Mouse (Mus musculus) cerebellum, adult 11-12 months (tissue): ENCODE data around the gene Pdzk1ip1.

Source experiments
- DNase-seq: peaks from one replicate; pipeline ENCODE4 v3.0.0; 2022

Pdzk1ip1 gene

DNA sequence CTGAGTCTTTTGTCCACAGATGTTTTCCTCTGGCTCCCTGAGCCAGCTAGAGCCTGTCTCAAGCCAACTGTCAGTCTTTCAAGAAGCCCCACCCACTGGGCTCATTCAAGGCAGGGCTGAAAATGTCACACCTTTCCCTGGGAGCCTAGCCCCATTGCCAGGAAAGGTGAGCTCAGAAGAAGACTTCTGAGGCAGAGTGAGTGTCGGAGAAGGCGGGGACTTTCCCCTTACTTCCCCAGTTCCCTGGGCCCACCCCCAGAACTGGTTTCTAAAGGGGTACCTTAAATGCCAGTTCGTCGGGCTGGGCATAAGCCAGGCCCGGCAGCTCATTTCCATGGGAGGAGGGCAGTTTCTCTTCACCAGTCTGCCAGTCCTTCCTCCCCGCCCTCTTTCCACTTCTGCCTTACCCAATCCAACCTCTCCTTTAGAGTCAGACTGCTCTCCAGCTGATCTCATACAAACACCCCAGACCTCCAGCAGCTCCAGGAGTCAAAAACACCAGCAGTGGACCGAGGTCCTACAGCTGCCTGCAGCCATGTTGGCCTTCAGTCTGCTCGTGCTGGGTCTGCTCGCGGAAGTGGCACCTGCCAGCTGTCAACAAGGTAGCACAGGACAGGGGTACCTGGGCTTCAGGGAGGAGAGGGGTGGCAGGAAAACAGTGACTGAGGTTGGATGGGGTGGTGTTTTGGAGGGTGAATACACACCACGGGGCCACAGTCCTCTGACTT, at the start of gene Pdzk1ip1:
Gene Pdzk1ip1 (plus strand): TSS at position 98 of the 728 bp plus-strand sequence.
- DNase-seq, result no peak

GRCm38 (mm10) chr4:115045621-115046020, 42.9 kb upstream of the Pdzk1ip1 start:
- DNase-seq, result no peak

- no peak for DNase-seq
These were observed 40.8 kb upstream of the Pdzk1ip1 start for GRCm38 (mm10) chr4:115047750-115048149.

DNA sequence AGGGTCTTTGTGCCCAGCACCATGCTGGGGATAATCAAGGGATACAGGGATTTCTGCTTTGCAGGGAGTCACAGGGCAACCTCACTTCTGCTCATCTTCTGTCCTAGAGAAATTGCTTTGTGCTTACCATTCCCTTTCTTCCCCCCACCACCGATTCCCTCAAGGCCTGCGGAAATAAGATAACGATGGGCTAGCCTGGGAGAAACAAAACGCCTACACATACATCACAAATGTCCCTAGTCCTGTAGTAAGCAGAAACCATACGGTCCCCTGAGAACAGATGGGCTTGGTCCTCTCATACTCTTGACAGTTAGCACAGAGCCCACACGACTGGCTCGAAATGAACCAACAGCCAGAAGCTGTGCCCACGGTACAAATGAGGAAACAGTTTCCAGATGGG, 40.3 kb upstream of the Pdzk1ip1 start:
- no peak for DNase-seq

GRCm38 (mm10) chr4:115051245-115051644, 37.3 kb upstream of the Pdzk1ip1 start:
- no peak for DNase-seq

DNA sequence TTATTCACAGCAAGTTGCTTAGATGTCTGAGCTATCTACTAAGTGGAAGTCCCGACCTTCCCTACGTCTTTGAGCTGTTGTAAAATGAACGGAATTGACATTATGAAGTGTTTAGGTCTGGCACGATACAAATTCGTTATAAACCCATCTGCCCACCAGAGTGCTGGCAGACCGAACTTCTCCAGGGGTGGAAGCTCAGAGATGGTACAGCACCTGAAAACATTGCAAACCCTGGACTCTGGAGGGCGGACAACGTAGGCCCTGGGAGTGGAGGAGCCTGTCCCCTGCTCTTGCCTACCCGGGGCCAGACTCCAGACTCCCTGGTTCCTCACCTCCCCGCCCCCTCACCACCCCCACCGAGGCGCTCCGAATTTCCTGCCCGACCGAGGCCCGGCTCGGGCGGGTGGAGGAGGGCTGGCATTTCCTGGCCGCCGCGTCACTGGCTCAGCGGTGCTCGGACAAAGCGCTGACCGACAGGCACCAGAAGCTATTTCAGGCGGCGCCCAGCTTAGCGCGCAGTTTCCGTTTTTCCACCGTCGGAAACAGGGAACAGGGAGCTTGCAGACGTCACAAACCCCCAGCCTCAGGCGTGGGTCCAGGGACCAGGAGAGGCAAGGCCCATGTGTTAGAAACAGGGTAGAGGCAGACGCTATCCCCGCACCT, 36.0 kb upstream of the Pdzk1ip1 start:
- DNase-seq, result no peak

GRCm38 (mm10) chr4:115055044-115055443, 33.5 kb upstream of the Pdzk1ip1 start:
- no peak for DNase-seq

DNA sequence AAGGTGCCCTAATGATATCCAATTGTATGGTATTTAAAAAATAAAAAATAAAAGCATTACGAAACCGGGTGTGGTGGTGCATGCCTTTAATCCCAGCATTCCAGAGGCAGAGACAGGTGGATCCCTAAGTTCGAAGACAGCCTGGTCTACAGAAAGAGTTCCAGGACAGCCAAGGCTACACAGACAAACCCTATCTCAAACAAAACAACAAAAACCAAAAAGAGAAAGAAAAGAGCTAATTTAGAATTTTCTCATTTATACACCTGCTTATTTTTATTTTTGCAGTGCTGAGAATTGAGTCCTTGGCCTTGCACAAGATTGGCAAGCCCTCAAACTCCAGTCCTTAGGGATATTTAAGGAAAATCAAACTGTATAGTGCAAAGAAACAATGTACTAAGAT, 32.8 kb upstream of the Pdzk1ip1 start:
- DNase-seq, result no peak

DNA sequence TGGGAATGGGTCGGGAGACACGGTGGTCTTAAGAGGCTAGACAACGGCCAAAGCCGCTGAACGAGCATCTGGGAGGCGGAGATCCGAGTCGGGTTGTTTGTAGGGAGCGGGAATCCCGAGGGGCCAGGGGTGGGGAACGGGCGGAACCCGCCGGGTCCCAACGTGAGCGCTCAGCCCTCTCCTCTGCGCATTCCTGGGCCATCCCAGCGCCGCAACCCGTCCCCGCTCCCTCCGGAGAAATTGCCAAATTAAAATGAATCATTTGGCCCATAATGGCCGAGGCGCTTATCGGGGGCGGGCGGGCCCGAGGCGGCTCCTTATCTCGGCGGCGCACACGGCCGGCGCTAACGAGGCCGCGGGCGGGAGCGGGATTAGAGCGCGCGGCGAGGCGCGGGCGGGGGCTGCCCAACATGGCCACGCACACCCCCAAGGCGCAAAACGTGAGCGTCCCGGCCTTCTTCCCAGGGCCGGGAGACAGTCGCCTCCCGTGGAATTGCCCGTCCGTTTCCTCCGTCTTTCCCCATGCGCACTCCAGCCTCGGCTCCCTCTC, 32.1 kb upstream of the Pdzk1ip1 start, which contains the start of gene Tal1:
Gene Tal1 (plus strand): TSS at position 56 of the 550 bp plus-strand sequence.
- no peak for DNase-seq

- DNase-seq, result no peak
These were observed 31.4 kb upstream of the Pdzk1ip1 start for GRCm38 (mm10) chr4:115056921-115057673.

DNA sequence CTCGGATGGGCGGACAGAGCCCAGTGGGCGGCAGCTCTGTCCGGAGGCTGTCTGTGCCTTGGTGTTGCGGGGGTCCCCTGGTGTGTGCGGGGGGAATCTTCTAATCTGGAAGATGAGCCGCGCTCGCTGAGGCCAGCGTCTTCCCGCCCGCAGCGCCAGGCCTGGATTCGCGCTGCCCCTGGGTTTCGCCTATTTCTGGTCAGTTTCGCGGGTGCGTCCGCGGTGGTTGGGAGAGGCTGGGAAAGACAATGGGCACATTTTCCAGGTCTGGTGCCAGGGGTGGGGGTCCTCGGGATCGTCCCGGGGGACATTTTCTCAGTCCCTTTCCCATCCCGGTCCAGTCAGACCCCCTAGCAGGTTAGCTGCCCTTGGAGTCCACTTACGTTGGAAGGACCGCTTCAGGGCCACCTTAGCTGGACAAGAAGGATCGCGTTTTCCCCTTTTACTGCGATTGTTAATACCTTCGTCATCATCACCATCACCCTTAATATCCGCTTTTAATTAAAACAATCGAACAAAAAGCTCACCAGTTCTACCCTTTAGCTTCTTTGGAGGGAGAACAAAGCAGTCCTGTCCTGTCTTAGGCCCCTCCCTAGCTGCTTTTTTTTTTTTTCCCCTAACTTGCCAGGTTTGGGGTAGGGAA, 30.7 kb upstream of the Pdzk1ip1 start:
- DNase-seq, result no peak

DNA sequence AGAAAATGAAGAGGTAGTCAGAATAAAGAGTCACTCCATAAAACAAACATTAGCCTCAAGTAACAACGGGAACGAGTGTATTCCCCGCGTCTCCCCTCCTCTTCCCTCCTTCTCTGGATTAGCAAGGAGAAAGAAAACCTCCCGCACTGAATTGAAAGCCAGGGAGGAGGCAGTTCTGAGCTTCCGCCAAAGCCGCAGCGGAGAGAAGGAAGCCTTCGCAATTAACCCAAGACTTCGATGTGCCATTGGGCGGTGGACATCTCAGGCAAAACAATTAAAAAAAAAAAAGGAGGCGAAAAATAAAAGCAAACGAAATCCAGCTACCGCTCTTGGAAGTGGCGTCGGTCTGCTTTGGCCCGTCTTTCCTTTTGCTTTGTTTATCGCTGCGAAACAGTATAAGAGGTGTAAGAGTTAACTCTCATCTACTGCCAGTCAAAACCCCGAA, 30.2 kb upstream of the Pdzk1ip1 start:
- DNase-seq, result no peak

DNA sequence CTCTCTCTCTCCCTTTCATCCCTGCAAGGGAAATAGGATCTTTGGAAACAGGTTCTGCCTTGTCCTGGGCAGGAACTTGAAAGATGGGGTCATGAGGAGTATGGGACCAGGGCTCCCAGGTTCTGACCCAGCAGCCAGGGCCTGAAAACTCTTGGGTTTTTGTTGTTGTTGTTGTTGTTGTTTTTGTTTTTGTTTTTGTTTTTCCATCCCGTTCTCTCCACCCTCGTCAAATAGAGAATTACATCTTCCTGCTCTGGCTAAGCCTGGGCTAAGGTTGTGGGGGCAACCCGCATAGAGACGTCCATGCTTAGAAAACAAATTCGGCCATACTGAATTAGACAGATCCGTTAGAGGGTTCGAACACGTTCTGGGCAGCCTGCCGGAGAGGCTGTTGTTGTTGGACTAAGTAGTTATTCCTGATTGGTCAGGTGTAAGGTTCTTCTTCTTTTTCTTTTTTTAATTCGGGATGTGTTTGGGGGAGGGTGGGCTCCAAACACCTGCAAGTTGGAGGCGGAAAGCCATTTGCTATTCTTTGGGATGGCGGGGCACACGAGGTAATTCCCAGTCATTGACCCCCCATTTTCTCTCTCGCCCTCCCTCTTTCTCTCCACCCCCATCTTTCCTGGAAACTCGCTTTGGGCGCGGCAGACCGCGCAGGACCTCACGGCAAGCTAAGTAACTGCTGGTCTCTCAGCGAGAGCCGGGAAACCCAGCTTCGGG, 29.5 kb upstream of the Pdzk1ip1 start:
- DNase-seq, result no peak

GRCm38 (mm10) chr4:115059871-115060270, 28.6 kb upstream of the Pdzk1ip1 start:
- no peak for DNase-seq

DNA sequence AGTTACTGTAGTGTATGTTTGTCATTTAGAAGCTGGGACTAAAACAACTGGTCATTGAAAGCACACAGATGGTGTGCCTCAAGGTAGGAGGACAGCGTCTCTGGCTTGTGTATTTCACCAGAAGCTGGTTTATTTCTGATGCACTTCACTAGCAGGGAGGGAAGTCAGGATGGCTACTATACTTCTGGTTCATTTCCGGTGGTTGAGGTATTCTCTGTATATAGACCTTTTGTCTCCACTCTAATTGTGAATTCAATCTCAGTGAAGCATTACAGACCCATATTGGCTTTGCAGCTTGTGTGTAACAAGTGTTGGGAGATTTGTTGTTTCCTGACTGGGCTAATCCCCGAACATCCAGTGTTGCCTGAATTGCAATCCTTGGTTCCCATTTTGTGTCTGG, 27.8 kb upstream of the Pdzk1ip1 start:
- no peak for DNase-seq

GRCm38 (mm10) chr4:115062540-115062874, 26.0 kb upstream of the Pdzk1ip1 start:
- DNase-seq, result no peak

DNA sequence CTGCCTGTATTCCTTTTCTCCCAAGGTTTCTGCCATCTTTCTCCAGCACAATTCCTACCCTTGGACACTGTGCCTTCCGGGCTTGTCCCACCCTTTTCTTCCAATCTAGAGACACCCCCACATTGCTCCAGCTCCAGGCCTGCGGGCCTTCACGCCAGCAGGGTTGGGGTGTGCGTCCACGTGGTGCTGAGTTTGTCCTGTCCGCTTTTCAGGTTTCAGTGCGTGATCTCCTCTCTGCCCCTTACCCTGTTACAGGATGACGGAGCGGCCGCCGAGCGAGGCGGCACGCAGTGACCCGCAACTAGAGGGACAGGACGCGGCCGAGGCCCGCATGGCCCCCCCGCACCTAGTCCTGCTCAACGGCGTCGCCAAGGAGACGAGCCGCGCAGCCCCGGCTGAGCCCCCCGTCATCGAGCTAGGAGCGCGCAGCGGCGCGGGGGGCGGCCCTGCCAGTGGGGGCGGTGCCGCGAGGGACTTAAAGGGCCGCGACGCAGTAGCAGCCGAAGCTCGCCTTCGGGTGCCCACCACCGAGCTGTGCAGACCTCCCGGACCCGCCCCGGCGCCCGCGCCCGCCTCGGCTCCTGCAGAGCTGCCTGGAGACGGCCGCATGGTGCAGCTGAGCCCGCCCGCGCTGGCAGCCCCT, 25.5 kb upstream of the Pdzk1ip1 start:
- DNase-seq, result no peak

DNA sequence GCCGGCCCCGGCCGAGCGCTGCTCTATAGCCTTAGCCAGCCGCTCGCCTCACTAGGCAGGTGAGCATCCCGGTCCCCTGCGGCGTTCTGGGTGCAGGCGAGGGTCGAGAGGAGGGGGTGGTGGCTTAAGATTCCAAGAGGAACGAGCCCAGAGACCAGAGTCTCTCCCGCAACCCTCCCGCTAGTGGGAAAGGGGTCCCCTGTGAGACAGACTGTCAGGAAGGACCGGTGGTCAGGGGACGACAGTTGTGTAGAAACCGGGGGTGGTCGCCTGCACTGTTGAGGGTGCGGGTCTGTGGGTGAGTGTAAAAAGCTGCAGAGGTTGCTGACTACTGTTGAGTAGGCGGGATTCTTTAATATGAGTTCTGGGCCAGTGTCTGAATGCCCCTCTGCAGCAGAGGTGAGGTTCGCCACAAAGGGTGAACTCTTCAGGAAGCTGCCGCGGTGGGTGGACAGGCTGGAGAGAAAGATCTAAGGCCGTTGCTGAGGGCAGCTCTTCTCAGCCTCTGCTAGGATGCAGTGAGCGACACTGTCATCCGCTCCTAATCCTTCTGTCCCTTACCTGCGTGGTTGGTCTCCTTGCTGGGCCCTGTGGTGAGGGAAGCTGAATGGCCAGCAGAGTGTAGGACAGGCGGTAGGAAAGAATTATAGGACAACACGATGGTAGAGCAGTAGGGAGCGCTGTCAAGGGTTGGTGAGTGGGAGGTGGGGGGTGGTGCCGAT, 24.8 kb upstream of the Pdzk1ip1 start:
- DNase-seq, result no peak

GRCm38 (mm10) chr4:115071668-115072067, 16.8 kb upstream of the Pdzk1ip1 start:
- DNase-seq, result no peak

GRCm38 (mm10) chr4:115074789-115075188, 13.7 kb upstream of the Pdzk1ip1 start:
- no peak for DNase-seq
